Mouse (Mus musculus) megakaryocyte, adult 5-6 weeks (primary cell): ENCODE measurements around the gene Neu2. TPM values are rescaled to one million over a fixed set of nuclear protein-coding genes. Genes with fewer than 3 reads are reported as not detected.
"Not testable (repeated sequence)": the region's sequence is repeated elsewhere in the genome, so short reads cannot be mapped to it uniquely, and the experiment has no call there.

Experiments used
- ATAC-seq: 2 replicates; pipeline ENCODE4 v1.8.0; 2016; ENCODE audit warnings: mild to moderate bottlenecking, inconsistent platforms; ENCODE audit not compliant: poor library complexity, severe bottlenecking
- total RNA-seq, 2 experiments: library from RNA; stranded (forward) in 1 of 2; stranded (reverse) in 1 of 2; fragments of 153-499, 151-499 nt in 1 of 2; fragments of 221-1000, 200-1000 nt in 1 of 2; gene quantifications; 2 replicates each; pipeline versions ENCODE4 v1.2.3 to v1.2.4; 2015 to 2017

The Neu2 gene
- total RNA-seq (2015) (not detected in 2 replicates), total RNA-seq (2017) (not detected in 2 replicates)

DNA sequence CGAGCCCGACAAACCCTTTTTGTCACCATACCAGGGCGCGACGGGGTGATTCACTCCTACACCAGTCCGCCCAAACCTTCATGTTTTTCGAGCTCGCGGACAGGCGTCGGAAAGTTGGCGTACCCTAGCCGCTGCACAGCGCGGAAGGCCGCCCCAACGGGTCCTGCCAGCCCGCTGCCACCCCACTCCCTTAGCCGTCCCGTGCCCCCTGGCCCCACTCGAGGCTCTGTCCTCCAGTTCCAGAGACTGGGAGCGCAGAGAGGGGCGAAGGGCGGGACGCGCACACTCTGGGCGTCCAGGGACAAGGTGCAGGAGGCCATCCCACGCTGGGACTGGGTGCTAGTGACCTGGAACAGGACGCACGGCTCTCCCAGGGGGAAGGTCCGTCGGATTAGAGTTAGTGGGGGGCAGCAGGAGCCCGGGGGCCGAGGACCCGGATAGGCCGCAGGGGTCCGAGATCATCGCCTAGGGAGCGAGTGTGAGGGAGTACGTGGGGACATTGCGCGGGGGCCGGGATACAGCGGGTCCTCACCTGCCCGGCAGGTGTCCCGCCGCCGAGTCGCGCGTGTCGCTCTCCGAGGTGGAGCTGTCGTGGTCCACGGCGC is at the start of gene Neu2:
TSS of gene Neu2 (plus strand) at position 329 of the 605 bp plus-strand sequence.
- no peak for ATAC-seq

DNA sequence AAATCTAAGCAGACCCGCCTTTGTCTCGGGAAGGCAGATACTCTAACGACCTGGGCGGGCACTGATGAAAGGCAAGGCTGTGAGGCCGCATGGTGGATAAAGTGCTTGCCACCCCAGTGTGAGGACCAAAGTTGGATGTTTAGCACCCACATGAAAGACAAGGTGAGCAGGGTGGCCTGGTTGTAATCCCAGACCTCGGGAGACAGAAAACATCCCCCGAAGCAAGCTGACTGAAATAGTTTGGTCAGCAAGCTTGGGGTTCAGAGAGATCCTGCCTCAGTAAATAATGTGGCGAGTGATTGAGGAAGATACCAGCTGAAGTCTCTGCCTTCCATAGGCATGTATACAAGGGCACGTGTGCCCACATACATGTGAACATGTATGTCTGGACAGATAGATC is 42.2 kb upstream of the Neu2 start:
- no peak for ATAC-seq

DNA sequence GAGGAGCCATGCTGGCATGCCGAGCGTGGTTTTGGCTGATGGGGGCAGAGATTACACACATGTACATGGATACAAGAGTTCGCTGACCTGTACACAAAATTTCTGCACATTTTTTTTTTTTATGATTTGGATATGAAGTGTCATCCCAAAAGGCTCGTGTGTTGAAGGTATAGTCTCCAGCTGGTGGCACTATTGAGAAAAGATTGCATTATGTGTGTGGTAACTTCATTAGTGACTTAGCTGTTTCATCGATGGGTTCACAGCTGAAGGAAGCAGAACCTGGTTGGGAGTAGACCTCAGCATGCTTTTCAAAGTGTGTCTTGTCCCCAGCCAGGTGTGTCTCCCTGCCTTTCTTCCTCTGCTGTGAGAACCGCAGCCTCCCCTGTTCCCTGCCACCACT is 41.4 kb upstream of the Neu2 start:
- ATAC-seq = peak; percentile 79

DNA sequence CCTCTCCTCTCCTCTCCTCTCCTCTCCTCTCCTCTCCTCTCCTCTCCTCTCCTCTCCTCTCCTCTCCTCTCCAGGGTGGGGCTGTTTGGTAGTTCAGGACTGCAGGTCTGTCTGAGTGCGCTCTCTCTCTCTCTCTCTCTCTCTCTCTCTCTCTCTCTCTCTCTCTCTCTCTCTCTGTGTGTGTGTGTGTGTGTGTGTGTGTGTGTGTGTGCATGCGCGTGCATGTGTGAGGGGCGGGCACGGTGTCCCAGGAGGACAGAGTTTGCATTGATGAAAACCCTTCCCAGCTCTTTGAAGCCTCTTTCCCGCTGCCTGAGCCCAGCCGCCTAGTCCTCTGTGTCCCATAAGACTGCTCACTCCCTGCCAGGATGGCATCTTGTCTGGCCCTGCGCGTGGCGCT is 39.7 kb upstream of the Neu2 start, which contains the start of gene Snorc:
TSS of gene Snorc (plus strand) at position 301 of the 400 bp plus-strand sequence.
- ATAC-seq = not testable (repeated sequence)

DNA sequence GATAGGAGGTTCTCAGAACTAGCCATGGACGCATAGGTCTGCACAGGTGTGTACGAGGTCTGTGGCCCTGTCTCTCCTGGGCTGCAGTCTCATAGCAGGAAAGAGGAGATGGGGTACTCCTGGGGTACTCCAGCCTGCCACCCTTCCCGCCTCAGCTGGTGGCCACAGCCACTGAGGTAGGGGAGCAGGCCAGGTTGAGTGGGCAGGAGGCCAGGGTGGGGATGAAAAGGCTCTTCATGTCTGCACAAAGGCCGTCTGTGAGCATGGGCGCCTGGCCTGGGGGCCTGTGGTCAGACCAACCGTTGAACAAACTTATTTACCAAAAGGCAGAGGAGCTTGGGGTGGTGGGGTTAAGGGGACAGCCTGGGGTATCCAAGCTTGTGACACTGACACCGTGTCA is 37.8 kb upstream of the Neu2 start:
- ATAC-seq = no peak

DNA sequence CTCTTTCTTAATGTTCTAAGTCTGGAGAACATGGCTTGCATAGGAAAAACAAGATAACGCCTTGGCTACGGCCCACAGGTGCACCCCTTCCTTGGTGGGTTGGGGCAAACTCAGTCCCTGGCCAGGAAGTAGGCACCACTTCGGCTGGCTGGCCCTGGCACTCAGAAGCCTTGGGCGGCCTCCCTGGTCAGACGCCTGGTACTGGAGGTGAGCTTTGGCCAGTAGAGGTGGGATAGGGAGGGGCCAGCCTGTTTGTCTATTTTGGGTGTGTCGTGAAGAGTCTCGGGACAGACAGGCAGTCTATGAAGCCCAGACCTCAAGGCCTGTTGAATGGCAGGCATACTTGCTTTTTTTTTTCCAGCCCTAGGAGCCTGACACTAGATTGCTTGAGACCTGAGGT is 37.1 kb upstream of the Neu2 start:
- no peak for ATAC-seq

DNA sequence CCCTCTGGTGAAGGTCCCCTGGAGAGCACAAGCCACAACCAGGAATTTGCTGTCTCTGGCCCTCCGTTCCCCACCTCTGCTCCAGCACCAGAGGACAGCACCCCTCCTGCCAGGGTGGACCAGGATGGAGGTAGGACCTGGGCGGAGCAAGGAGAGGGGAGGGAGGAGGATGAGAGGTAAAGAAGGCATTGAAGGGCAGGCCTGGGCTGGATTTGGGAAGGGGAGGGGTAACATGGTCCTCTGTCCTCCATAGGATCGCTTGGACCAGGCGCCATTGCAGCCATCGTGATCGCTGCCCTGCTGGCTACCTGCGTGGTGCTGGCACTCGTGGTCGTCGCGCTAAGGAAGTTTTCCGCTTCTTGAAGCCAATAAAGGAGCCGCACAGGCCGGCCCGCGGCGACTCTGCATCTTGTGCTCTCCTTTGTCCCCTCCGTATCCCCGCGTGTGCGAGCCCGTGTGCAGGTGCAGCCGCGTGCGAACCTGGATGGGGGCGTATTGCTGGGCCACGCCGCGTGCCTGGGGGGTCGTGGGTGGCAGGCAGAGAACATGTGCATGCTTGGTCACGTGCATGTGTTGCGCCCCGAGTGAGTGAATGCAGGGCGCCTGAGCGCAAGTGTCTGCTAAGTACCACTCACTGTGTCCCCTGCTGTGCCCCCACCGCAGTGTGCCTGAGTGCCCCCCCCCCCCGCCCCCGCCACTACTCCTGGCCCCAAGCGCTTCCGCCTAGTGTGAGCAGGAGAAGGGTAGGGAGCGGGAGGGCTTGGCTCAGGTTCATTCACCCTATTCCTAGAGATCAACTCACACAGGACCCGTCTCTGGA is 34.4 kb upstream of the Neu2 start:
- no peak for ATAC-seq

DNA sequence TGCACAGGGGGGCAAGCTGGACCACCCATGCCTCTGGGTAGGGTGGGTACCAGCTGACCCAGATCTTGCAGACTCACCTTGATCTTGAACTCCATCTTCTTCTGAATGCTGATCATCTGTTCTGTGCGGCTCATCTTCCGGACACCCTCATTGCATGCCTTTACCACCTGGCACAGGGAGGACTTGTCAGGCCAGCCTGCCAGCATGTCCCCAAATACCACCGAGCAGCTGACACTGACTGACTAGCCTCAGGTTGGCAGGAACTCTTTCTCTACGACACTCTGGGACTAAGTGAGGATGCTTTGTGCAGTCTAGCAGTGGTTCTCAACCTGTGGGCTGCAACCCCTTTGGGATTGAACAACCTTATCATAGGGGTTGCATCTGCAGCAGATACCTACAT is 27.1 kb upstream of the Neu2 start:
- no peak for ATAC-seq

DNA sequence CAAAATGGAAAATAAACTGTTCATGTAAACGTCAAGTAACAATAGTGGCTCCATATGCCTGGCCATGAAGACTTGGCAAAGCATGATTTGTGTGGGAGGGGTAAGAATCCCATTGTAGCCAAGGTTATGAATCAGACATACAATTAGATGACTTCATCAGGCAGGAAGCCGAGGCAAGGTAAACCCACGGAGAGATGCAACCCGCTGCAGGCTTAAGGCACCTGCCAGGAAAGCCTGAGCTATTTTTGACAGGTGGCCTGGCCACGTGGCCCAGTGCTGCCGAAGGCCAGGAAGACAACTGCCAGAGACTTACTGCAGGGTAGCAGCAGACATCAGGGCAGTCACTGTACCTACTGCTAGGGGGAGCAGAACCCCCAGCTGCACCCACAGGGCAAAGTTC is 23.3 kb upstream of the Neu2 start:
- no peak for ATAC-seq

DNA sequence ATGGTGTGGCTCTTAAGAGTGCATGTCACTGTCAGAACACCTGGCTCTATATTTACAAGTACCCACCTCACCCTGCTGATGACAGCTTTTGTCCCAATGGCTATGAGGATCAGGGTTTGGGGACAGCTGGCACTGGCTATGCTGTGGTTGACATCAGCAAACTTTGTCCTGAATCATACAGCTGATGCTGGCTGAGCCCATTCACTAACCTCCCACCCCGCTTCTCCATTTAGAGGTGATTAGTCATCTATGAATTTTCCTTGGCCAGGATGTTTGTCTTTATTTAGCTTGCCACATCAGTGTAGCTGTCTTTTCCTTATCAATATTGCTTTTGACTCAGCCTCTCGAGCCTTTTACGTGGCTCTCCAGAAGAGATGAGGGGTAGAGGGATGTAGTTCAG is 17.4 kb upstream of the Neu2 start:
- no peak for ATAC-seq

DNA sequence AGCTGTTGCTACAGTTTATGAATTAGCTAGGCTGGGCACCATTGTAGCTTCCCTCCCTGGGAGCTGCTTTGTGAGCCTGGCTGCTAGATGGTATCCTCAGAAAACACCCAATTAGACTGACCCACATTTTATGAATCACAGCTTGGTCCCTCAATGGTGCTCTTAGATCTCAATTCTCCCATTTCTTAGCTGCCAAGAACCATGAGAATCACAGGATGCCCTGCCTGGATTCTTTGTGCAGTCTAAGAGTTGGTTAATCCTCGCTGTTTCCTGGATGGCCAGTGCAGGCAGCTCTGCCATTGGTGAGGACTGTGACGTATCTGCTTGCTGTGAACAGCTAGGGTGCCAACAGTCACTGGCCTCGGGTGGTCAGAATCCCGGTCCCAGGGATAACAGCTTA is 16.1 kb upstream of the Neu2 start:
- no peak for ATAC-seq

DNA sequence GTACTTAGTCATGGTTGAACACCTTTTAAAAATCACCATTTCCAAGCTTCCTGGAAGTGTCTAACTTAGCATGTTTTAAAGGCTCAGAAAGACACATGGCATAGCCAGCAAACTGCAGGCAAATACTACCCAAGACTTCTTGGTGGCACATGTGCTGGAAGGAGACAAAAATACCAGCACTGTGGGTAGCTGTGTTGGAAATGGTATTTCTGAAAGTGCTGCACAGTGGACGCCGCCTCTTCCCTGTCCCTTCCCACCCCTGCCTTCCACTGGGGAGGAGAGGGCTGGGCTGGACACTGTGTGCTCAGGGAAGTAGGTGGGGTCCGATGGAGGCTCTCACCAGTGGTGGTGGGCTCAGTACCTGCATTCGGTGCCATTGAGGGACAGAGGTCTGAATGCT is 4.2 kb upstream of the Neu2 start:
- ATAC-seq = no peak

DNA sequence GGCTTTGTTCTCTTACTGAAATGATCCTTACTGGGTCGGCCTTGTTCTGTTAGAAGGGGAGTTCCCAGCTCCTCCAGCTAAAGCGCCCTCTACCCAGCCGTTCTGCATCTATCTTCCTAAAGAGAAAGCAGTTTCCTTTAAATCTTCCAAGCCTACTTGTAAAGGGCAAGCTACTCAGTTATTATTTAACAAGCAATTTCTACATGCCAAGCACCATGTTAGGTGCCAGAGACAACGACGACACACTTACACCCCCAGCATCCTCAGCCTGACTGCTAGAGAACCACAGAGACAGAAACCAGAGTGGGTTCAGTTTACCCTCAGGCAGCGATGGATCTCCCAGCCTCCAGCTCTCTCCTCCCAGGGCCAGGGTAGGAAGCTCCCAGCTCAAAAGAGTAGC is 1.8 kb upstream of the Neu2 start:
- no peak for ATAC-seq

DNA sequence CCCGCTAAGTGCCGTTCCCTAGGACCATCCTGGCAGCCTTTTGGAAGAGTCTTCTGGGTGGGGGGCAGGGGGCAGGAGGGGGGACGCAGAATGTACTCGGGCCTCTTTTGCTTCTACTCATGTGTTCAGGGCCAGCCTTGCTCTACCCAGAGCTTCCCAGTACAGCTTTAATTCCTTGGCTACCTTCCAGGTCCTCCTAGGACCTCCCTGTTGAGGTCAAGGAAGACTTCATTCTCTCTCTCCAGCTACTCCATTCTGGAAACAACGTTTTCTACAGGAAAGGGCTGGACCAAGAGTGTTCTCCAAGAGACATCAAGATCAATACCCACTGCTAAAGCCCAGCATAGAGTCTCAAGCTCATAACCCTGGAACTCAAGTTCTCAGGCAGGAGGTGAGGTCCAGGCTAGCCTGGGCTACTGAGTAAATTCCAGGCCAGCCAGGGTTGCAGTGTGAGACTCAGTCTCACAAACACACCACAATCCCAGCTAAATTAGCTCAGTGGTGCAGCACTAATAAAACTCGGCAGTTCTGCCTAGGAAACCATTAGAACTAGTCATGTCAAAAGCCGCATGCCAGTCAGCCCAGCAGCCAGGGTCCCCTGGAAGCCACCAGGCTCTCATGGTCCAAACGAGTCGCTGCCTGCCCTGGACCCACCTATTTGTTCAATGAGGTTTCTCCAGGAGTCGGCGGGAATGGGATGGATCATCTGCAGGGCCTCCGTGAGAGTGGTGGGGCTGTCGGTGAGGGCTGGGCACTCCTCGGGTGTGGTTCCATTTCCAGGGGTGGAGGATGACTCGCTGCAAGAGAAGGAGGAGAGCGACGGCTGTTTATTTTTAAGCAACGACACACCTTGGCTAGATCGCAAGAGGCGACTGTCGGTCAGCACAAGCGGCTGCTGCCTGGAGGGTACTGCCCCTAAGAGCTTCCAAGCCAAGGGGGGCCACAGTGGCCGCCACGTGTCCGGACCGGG is 813 bp upstream of the Neu2 start:
- no peak for ATAC-seq

DNA sequence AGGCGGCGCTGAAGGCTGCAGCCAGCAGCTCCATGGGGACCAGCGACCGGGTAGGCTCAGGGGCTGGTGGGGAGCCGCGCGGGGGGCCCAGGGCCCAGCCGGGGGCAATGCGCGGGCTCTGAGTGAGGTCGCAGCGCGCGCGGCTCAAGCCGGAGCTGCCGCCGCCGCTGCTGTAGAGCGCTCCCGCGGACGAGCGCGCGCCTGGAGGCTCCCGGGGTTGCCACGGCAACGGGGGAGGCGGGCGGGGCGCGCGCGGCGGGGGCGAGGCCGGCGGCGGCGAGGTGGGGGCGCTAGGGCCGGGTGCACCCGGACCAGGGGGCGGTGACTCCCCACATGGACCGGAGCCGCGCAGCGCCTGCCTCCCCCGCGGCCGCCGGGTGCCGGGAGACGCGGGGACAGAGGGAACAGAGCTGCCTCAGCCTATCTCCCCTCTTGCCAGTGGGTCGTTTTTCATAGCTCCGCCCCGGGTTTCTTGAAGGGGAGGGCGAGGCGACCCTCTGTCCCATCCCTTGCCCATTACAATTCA is 540 bp downstream of the Neu2 start:
- no peak for ATAC-seq

DNA sequence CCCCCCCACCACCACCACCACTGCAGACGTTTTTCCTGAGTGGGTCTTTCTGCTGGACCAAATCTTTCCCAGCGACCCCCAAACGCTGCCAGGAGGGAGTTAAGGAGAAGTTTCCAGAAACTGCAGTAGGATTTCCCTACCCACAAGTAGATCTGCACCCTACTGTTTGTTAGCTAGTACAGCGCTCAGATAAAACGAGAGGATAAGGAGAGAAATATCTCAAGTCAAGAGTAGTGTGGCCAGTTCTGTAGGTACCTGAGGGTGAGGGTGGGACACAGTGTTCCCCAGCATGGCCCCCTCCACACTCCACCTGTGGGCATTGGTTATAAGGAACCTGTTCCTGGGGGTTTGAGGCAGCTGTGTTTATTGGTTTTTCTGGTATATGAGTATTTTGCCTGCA is 1.2 kb downstream of the Neu2 start:
- no peak for ATAC-seq

DNA sequence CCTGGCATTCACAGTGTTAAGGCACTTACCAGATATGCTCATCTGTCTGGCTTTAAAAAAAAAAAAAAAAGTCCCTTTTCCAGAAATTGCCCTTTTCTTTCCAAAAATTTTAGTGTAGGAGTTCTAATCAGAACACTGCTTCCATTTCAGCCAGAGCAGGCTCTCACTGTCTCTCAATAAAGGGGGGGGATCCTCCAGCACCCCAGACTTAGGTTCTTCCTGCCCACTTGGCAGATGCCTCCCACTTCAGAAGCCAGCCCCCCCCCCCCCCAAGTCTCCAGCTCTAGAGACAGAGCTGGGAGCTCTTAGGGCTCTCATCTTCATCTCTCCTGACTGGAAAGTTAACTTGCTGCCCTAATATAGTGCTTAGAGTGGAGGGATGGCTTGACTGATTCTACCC is 10.8 kb downstream of the Neu2 start:
- ATAC-seq = no peak

DNA sequence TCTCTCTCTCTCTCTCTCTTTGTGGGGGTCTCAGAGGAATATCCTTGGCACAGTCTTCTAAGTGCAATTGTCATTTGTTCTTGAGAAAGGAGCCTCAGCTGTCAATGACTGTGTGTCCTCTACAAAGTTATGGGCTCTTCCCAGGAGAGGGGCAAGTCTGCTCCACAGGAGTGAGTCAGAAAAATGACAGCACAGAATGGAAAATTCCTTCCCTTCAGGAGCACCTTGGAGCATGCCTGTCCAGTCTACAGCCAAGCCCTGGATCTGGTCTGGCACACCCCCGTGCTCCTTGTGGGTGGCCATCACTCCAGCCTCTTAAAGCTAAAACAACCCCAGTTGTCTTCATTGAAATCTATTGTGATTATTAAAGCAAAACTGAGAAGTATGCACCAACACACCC is 11.8 kb downstream of the Neu2 start:
- no peak for ATAC-seq

DNA sequence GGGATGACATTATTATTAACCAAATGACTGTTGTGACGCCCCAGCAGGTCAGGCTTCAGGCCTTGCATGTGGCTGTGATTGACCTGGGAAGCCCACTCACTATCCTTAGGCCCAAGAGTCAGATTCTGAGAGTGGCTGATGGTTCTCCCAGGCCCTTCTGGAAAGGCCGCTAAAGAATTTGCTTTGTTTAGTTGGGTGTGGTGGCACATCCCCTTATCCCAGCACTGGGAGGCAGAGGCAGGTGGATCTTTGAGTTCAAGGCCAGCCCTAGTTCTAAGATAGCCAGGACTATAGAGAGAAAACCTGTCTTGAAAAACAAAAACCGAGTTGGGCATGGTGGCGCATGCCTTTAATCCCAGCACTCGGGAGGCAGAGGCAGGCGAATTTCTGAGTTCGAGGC is 15.4 kb downstream of the Neu2 start:
- ATAC-seq = no peak

DNA sequence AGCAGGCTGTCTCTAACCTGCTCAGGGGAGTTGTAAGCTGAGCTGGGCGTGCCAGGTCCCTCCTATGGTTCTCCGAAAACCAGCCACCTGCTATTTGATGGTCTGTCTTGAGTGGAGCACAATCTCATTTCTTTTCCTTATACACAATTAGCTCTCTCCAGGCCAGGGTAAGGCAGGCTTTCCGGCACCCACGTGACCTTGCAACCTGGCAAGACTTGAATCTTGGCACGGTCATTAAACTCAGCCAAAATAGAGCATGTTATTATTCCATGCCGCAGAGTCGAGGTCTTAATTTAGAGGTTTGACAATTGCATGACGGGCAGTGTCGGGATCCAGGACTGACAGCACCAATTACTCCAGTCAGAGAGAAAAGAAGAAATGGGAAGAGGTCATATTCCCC is 17.5 kb downstream of the Neu2 start:
- ATAC-seq = no peak

DNA sequence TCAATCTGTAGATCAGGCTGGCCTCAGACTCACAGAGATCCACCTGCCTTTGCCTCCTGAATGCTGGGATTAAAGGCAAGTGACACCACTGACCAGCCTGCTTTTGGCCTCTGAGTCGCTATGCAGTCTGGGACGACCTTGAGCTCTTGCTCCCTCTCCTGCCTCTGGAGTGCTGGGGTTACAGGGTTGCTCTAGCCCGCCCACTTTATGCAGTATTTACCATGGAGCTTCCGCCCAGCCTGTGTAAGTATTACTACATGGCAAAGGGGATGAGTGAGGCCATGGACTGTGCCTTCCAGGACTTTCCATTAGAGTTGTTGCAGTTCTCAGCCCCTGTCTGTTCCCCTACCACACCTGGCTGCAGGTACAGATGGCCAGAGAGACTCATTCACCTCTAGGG is 22.7 kb downstream of the Neu2 start:
- no peak for ATAC-seq
